Mouse (Mus musculus): ENCODE results near the gene Nrip3.

- TF ChIP-seq CTCF (IDR thresholded peaks at IDR 0.05) (no peak), EP300 (IDR thresholded peaks at IDR 0.05) (no peak)
These were observed 12.7 kb upstream of the Nrip3 start for GRCm38 (mm10) chr7:109794556-109794955.
